Mouse (Mus musculus): Measurements from ENCODE around the gene Wdr17. TPM values are rescaled to one million over a fixed set of nuclear protein-coding genes. Genes with fewer than 3 reads are reported as not detected.

Gene Wdr17
- polyA plus RNA-seq, 1 experiment from 2014 or later: 0.58 TPM

Other genes with a start within 250 kb of the Wdr17 start
- gene Gpm6a, start 67.7 kb upstream of the Wdr17 start, polyA plus RNA-seq (2015; fragmentation: Nextera tagmentation; extraction: Ambion mirVana): 8.4 and 8.6 TPM in 2 replicates

Data from intestine, embryonic 15.5 days (tissue).